Mouse (Mus musculus): Measurements from ENCODE around the gene Iqck. TPM values are rescaled to one million over a fixed set of nuclear protein-coding genes. Genes with fewer than 3 reads are reported as not detected.
A peak's percentile ranks its signal among the peaks of the same experiment; 100 is the strongest.

Gene Iqck
- polyA plus RNA-seq, 1 experiment, result 41.3 TPM

DNA sequence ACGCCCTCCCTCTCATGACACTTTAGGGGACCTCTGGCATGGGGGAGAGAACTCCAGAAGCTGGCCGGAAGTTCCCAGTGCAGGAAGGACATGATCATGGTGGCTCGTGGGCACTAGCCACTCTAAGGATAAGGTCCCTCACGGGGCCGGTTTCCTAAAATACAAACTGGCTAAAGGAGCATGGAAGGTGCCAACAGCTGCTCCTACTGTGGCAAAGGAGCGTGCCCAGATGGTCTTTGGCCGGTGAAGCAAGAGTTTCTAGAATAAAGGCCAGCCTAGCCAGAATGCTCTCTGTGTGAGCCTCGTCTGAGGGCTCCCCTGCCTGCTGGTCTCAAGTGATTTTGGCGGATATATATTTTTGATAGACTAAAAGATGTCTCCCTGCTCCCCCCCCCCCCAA, 124.2 kb downstream of the Iqck start:
- Histone ChIP-seq H3K36me3 (ENCODE audit: control insufficient read depth, insufficient read depth, low read length) (no peaks in the 10 kb centered on the region), H3K4me1 (ENCODE audit: control insufficient read depth, insufficient read depth, low read length) (peaks cover 2% of the 10 kb centered on the region)
- TF ChIP-seq POLR2A (IDR thresholded peaks at IDR 0.05; ENCODE audit: control insufficient read depth, low read depth, low read length) (no peak), CTCF (IDR thresholded peaks at IDR 0.05; ENCODE audit: control insufficient read depth, insufficient read depth, insufficient replicate concordance, low read depth, low read length) (no peak)

GRCm38 (mm10) chr7:118981346-118981745, 125.8 kb downstream of the Iqck start:
- Histone ChIP-seq H3K4me1 (ENCODE audit: control insufficient read depth, insufficient read depth, low read length) (peaks cover 2% of the 10 kb centered on the region), H3K27me3 (ENCODE audit: control insufficient read depth, insufficient read depth, low read length) (no peaks in the 10 kb centered on the region), H3K4me3 (ENCODE audit: control insufficient read depth, low read depth, low read length) (peak overlapping the region; percentile 86), H3K27ac (ENCODE audit: control insufficient read depth, insufficient read depth, low read depth, low read length) (peak overlapping the region; percentile 55), H3K36me3 (ENCODE audit: control insufficient read depth, insufficient read depth, low read length) (no peaks in the 10 kb centered on the region)
- TF ChIP-seq POLR2A (IDR thresholded peaks at IDR 0.05; ENCODE audit: control insufficient read depth, low read depth, low read length) (no peak), CTCF (IDR thresholded peaks at IDR 0.05; ENCODE audit: control insufficient read depth, insufficient read depth, insufficient replicate concordance, low read depth, low read length) (no peak)

More for the DNA sequence above, 124.2 kb downstream of the Iqck start:
- no peak overlapping the region for H3K27ac ChIP-seq (ENCODE audit: control insufficient read depth, insufficient read depth, low read depth, low read length)
- H3K4me3 ChIP-seq (ENCODE audit: control insufficient read depth, low read depth, low read length), result peak overlapping the region; percentile 25
- no peaks in the 10 kb centered on the region for H3K27me3 ChIP-seq (ENCODE audit: control insufficient read depth, insufficient read depth, low read length)

- TF ChIP-seq CTCF (IDR thresholded peaks at IDR 0.05; ENCODE audit: control insufficient read depth, insufficient read depth, insufficient replicate concordance, low read depth, low read length), result no peak
- TF ChIP-seq POLR2A (IDR thresholded peaks at IDR 0.05; ENCODE audit: control insufficient read depth, low read depth, low read length), result peak; percentile 11; the same call in 1 of the 2 replicates
- H3K4me3 ChIP-seq (ENCODE audit: control insufficient read depth, low read depth, low read length), result peak overlapping the region; percentile 86
- H3K27ac ChIP-seq (ENCODE audit: control insufficient read depth, insufficient read depth, low read depth, low read length), result peak overlapping the region; percentile 1
- H3K36me3 ChIP-seq (ENCODE audit: control insufficient read depth, insufficient read depth, low read length), result no peaks in the 10 kb centered on the region
- H3K27me3 ChIP-seq (ENCODE audit: control insufficient read depth, insufficient read depth, low read length), result no peaks in the 10 kb centered on the region
- peaks cover 2% of the 10 kb centered on the region for H3K4me1 ChIP-seq (ENCODE audit: control insufficient read depth, insufficient read depth, low read length)
These were observed 126.3 kb downstream of the Iqck start for GRCm38 (mm10) chr7:118981831-118982230.

DNA sequence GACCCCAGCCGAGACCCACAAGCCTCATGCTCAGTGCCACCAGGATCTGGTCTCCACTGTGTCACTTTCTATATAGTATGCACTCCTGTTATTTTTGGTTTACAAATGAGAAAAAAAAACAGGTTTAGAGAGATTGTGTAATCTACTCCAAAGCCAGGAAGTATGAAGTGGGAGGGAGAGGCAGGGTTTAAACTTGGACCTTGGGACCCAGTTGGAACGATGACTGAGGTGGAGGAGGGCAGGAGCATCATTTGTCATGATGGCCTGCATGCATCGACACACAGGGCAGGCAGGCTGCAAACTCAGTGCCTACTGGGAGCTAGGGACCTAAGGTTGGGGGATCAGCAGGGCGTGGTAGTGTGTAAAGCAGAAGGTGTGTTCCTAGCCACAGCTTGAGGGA, 127.0 kb downstream of the Iqck start:
- TF ChIP-seq POLR2A (IDR thresholded peaks at IDR 0.05; ENCODE audit: control insufficient read depth, low read depth, low read length), result no peak; the same call in 1 of the 2 replicates
- no peak; the same call in 1 of the 2 replicates for TF ChIP-seq CTCF (IDR thresholded peaks at IDR 0.05; ENCODE audit: control insufficient read depth, insufficient read depth, insufficient replicate concordance, low read depth, low read length)
- H3K27me3 ChIP-seq (ENCODE audit: control insufficient read depth, insufficient read depth, low read length), result no peaks in the 10 kb centered on the region
- H3K36me3 ChIP-seq (ENCODE audit: control insufficient read depth, insufficient read depth, low read length), result no peaks in the 10 kb centered on the region
- H3K27ac ChIP-seq (ENCODE audit: control insufficient read depth, insufficient read depth, low read depth, low read length), result no peak overlapping the region
- peak overlapping the region; percentile 86 for H3K4me3 ChIP-seq (ENCODE audit: control insufficient read depth, low read depth, low read length)
- peaks cover 2% of the 10 kb centered on the region for H3K4me1 ChIP-seq (ENCODE audit: control insufficient read depth, insufficient read depth, low read length)

DNA sequence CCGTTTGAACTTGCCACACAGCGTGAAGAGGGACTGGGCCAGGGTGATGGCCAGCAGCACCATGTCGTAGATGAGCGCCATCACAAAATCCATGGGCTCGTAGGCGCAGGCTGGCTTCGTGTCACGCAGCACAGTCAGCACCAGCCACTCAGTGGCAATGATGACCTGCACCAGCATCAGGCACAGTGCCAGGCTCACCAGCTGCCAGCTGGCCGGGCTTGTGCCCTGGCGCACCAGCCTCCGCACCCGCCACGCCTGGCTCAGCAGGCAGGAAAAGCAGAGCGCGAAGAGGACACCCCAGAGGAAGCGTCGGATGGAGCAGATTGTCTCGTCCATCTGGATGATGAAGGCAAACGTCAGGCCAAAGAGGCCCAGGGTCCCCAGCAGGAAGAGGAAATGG, 128.4 kb downstream of the Iqck start:
- H3K27me3 ChIP-seq (ENCODE audit: control insufficient read depth, insufficient read depth, low read length), result no peaks in the 10 kb centered on the region
- no peaks in the 10 kb centered on the region for H3K36me3 ChIP-seq (ENCODE audit: control insufficient read depth, insufficient read depth, low read length)
- no peak overlapping the region for H3K27ac ChIP-seq (ENCODE audit: control insufficient read depth, insufficient read depth, low read depth, low read length)
- TF ChIP-seq POLR2A (IDR thresholded peaks at IDR 0.05; ENCODE audit: control insufficient read depth, low read depth, low read length), result peak; percentile 38; the same call in 1 of the 2 replicates
- TF ChIP-seq CTCF (IDR thresholded peaks at IDR 0.05; ENCODE audit: control insufficient read depth, insufficient read depth, insufficient replicate concordance, low read depth, low read length), result no peak
- H3K4me1 ChIP-seq (ENCODE audit: control insufficient read depth, insufficient read depth, low read length), result peaks cover 2% of the 10 kb centered on the region
- H3K4me3 ChIP-seq (ENCODE audit: control insufficient read depth, low read depth, low read length), result peak overlapping the region; percentile 80

- TF ChIP-seq POLR2A (IDR thresholded peaks at IDR 0.05; ENCODE audit: control insufficient read depth, low read depth, low read length) (no peak), CTCF (IDR thresholded peaks at IDR 0.05; ENCODE audit: control insufficient read depth, insufficient read depth, insufficient replicate concordance, low read depth, low read length) (no peak)
- Histone ChIP-seq H3K27me3 (ENCODE audit: control insufficient read depth, insufficient read depth, low read length) (no peaks in the 10 kb centered on the region), H3K4me3 (ENCODE audit: control insufficient read depth, low read depth, low read length) (peak overlapping the region; percentile 44), H3K4me1 (ENCODE audit: control insufficient read depth, insufficient read depth, low read length) (peaks cover 12% of the 10 kb centered on the region), H3K36me3 (ENCODE audit: control insufficient read depth, insufficient read depth, low read length) (no peaks in the 10 kb centered on the region), H3K27ac (ENCODE audit: control insufficient read depth, insufficient read depth, low read depth, low read length) (no peak overlapping the region)
These were observed 130.2 kb downstream of the Iqck start for GRCm38 (mm10) chr7:118985786-118986185.

DNA sequence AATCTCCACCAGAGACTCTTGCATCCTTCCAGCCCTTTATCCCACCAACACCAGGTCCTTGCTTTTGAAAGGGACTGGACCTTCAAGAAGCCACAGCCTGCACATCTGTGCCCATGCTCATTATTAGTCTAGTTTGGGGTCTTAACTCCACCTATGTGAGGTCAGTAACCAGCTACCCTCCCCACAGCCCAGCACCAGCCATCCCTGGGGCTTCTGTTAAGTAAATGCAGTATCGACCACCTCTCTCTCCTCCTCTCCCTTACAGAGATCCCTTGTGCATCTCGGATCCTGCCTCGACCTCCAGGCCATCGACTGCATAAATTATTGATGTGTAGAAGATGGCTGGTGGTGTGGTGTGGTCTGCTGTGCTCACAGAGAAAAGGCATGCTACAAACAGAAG, 130.8 kb downstream of the Iqck start:
- TF ChIP-seq CTCF (IDR thresholded peaks at IDR 0.05; ENCODE audit: control insufficient read depth, insufficient read depth, insufficient replicate concordance, low read depth, low read length) (no peak), POLR2A (IDR thresholded peaks at IDR 0.05; ENCODE audit: control insufficient read depth, low read depth, low read length) (no peak)
- Histone ChIP-seq H3K36me3 (ENCODE audit: control insufficient read depth, insufficient read depth, low read length) (no peaks in the 10 kb centered on the region), H3K4me1 (ENCODE audit: control insufficient read depth, insufficient read depth, low read length) (peaks cover 12% of the 10 kb centered on the region), H3K27ac (ENCODE audit: control insufficient read depth, insufficient read depth, low read depth, low read length) (no peak overlapping the region; the same call in 1 of the 2 replicates), H3K27me3 (ENCODE audit: control insufficient read depth, insufficient read depth, low read length) (no peaks in the 10 kb centered on the region), H3K4me3 (ENCODE audit: control insufficient read depth, low read depth, low read length) (peak overlapping the region; percentile 44)
